Mouse (Mus musculus) MEL (cell line): ENCODE data around the gene Nmrk2. TPM values are rescaled to one million over a fixed set of nuclear protein-coding genes. Genes with fewer than 3 reads are reported as not detected.
A peak's percentile ranks its signal among the peaks of the same experiment; 100 is the strongest.

Experiments used
- DNase-seq: peaks from one replicate; pipeline ENCODE4 v3.0.0; 2011; ENCODE audit warnings: low read depth, low spot score
- H3K27ac ChIP-seq: 2 replicates; pipeline ENCODE4 v1.5.1; 2012; ENCODE audit warnings: low read depth, mild to moderate bottlenecking, control low read depth, low read length, moderate library complexity; ENCODE audit not compliant: control insufficient read depth
- H3K27me3 ChIP-seq, 2 experiments: fragments of 150-350 bp in 1 of 2; sonication (generic) in 1 of 2; 2 replicates each; pipeline ENCODE4 v1.6.1; 2012; ENCODE audit warnings: low read length in 2 of 2, mild to moderate bottlenecking in 2 of 2, improper control_type of control experiment in 1 of 2, moderate library complexity in 1 of 2; ENCODE audit not compliant: insufficient read depth in 2 of 2, control insufficient read depth in 1 of 2
- H3K36me3 ChIP-seq, 2 experiments: 2 replicates each; pipeline ENCODE4 v1.6.1; 2012 to 2014; ENCODE audit warnings: low read length in 2 of 2, improper control_type of control experiment in 1 of 2, inconsistent platforms in 1 of 2, mild to moderate bottlenecking in 1 of 2; ENCODE audit not compliant: insufficient read depth in 2 of 2, control insufficient read depth in 1 of 2
- H3K4me1 ChIP-seq, 2 experiments: fragments of 150-350 bp in 1 of 2; sonication (generic) in 1 of 2; 2 replicates each; pipeline ENCODE4 v1.6.1; 2012; ENCODE audit warnings: low read length in 2 of 2, improper control_type of control experiment in 1 of 2, mild to moderate bottlenecking in 1 of 2; ENCODE audit not compliant: insufficient read depth in 2 of 2, control insufficient read depth in 1 of 2
- H3K4me3 ChIP-seq, 2 experiments: fragments of 150-350 bp in 1 of 2; sonication (generic) in 1 of 2; 2 replicates each; pipeline ENCODE4 v1.5.1; 2012; ENCODE audit warnings: low read depth in 2 of 2, low read length in 2 of 2, mild to moderate bottlenecking in 2 of 2, moderate library complexity in 2 of 2, control low read depth in 1 of 2, improper control_type of control experiment in 1 of 2; ENCODE audit not compliant: control insufficient read depth in 1 of 2, insufficient read depth in 1 of 2
- H3K79me2 ChIP-seq: 2 replicates; pipeline ENCODE4 v1.6.1; 2012; ENCODE audit warnings: mild to moderate bottlenecking, low read length, moderate library complexity; ENCODE audit not compliant: control insufficient read depth, poor library complexity, insufficient read depth
- H3K9ac ChIP-seq: 2 replicates; pipeline ENCODE4 v1.6.1; 2012; ENCODE audit warnings: low read depth, mild to moderate bottlenecking, control low read depth, low read length, moderate library complexity; ENCODE audit not compliant: control insufficient read depth, poor library complexity, severe bottlenecking
- H3K9me3 ChIP-seq: fragments of 150-350 bp; sonication (generic); replicated peaks from 2 replicates; pipeline ENCODE4 v1.6.1; 2012; ENCODE audit warnings: mild to moderate bottlenecking, low read length, improper control_type of control experiment, moderate library complexity; ENCODE audit not compliant: insufficient read depth
- BHLHE40 ChIP-seq: IDR thresholded peaks from 2 replicates; pipeline ENCODE4 v1.6.1; 2012; ENCODE audit warnings: low read depth, mild to moderate bottlenecking, inconsistent platforms, low read length, improper control_type of control experiment, borderline replicate concordance
- CTCF ChIP-seq, 3 experiments: IDR thresholded peaks in 2 of 3; conservative IDR thresholded peaks in 1 of 3; 2 replicates each; pipeline ENCODE4 v1.5.1; 2011 to 2012; ENCODE audit warnings: low read length in 3 of 3, low read depth in 2 of 3, mild to moderate bottlenecking in 2 of 3, improper control_type of control experiment in 1 of 3, inconsistent platforms in 1 of 3, mixed read lengths in 1 of 3, moderate library complexity in 1 of 3; ENCODE audit not compliant: control insufficient read depth in 1 of 3, insufficient read depth in 1 of 3, poor library complexity in 1 of 3, severe bottlenecking in 1 of 3
- ELF1 ChIP-seq: IDR thresholded peaks from 2 replicates; pipeline ENCODE4 v1.6.1; 2014; ENCODE audit warnings: low read depth, mild to moderate bottlenecking, inconsistent platforms, low read length, improper control_type of control experiment, moderate library complexity
- HCFC1 ChIP-seq: IDR thresholded peaks from 2 replicates; pipeline ENCODE4 v1.6.1; 2012; ENCODE audit warnings: low read depth, mild to moderate bottlenecking, inconsistent platforms, low read length, improper control_type of control experiment, moderate library complexity
- KAT2A ChIP-seq: conservative IDR thresholded peaks from 2 replicates; pipeline ENCODE4 v1.6.1; 2012; ENCODE audit warnings: low read depth, low read length, improper control_type of control experiment, inconsistent platforms
- MXI1 ChIP-seq: IDR thresholded peaks from 2 replicates; pipeline ENCODE4 v1.6.1; 2011; ENCODE audit warnings: mild to moderate bottlenecking, low read depth, low read length, improper control_type of control experiment
- NELFE ChIP-seq: IDR thresholded peaks from 2 replicates; pipeline ENCODE4 v1.6.1; 2011; ENCODE audit warnings: low read depth, low read length, improper control_type of control experiment
- POLR2A ChIP-seq, 2 experiments: IDR thresholded peaks; 2 replicates each; pipeline ENCODE4 v1.6.1; 2011 to 2012; ENCODE audit warnings: low read length in 2 of 2, mild to moderate bottlenecking in 2 of 2, control low read depth in 1 of 2, improper control_type of control experiment in 1 of 2, low read depth in 1 of 2, moderate library complexity in 1 of 2; ENCODE audit not compliant: control insufficient read depth in 1 of 2, insufficient read depth in 1 of 2, poor library complexity in 1 of 2
- POLR2AphosphoS2 ChIP-seq: IDR thresholded peaks from 2 replicates; pipeline ENCODE4 v1.6.1; 2011; ENCODE audit warnings: low read length, improper control_type of control experiment
- RAD21 ChIP-seq: IDR thresholded peaks from 2 replicates; pipeline ENCODE4 v1.6.1; 2011; ENCODE audit warnings: mild to moderate bottlenecking, low read depth, low read length, improper control_type of control experiment
- SMC3 ChIP-seq: IDR thresholded peaks from 2 replicates; pipeline ENCODE4 v1.6.1; 2011; ENCODE audit warnings: low read depth, low read length, improper control_type of control experiment
- USF2 ChIP-seq, 2 experiments: IDR thresholded peaks; 2 replicates each; pipeline ENCODE4 v1.6.1; 2011 to 2012; ENCODE audit warnings: improper control_type of control experiment in 2 of 2, low read length in 2 of 2, borderline replicate concordance in 1 of 2, inconsistent platforms in 1 of 2, low read depth in 1 of 2, mild to moderate bottlenecking in 1 of 2; ENCODE audit not compliant: insufficient read depth in 1 of 2
- ZC3H11A ChIP-seq: IDR thresholded peaks from 2 replicates; pipeline ENCODE4 v1.6.1; 2012; ENCODE audit warnings: low read depth, mild to moderate bottlenecking, inconsistent platforms, low read length, improper control_type of control experiment
- ZKSCAN1 ChIP-seq: IDR thresholded peaks from 2 replicates; pipeline ENCODE4 v1.6.1; 2012; ENCODE audit warnings: low read depth, mild to moderate bottlenecking, inconsistent platforms, low read length, improper control_type of control experiment, moderate library complexity
- ZNF384 ChIP-seq: IDR thresholded peaks from 2 replicates; pipeline ENCODE4 v1.6.1; 2012; ENCODE audit warnings: low read depth, mild to moderate bottlenecking, inconsistent platforms, low read length, improper control_type of control experiment
- polyA plus RNA-seq, 2 experiments: library from polyadenylated mRNA; stranded (reverse) in 1 of 2; unstranded in 1 of 2; fragments of >175 nt in 1 of 2; fragments of >200 nt in 1 of 2; gene quantifications; 2 replicates each; pipeline versions ENCODE4 v1.2.1 to v1.2.4; 2012; ENCODE audit warnings: low replicate concordance in 2 of 2, low read depth in 1 of 2; ENCODE audit not compliant: insufficient read length in 2 of 2, insufficient read depth in 1 of 2, missing spikeins in 1 of 2
- total RNA-seq: library from RNA; depleted of rRNA; stranded (reverse); fragments of 300-350 nt; gene quantifications from 2 replicates; pipeline ENCODE4 v1.2.3, GENCODE M21; 2012

Gene Nmrk2
- total and polyA plus RNA-seq, 3 experiments, result not detected

DNA sequence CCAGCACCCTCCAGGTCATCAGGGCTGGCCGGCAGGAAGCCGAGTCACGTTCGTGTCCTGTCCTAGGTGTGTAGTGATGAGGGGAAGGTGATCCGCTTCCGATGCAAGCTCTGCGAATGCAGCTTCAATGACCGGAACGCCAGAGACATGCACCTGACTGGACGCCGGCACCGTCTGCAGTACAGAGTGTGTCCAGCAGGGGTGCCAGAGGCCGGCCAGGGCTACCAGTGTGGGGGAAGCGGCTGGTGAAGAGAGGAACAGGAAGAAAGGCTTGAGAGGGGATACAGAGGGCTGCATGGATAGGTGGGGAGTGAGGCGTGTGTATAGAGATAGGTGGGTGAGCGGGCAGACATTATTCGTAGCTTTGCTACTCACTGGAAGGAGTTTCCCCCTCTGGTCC, 42.7 kb upstream of the Nmrk2 start:
- Histone ChIP-seq H3K27ac (no peak overlapping the region), H3K4me3 (no peak overlapping the region), H3K9ac (peak overlapping the region; percentile 16; the same call in 1 of the 2 replicates), H3K9me3 (no peaks in the 10 kb centered on the region), H3K27me3 (no peaks in the 10 kb centered on the region), H3K79me2 (no peaks in the 10 kb centered on the region), H3K4me1 (peaks cover 0 to 8% of the 10 kb centered on the region in 2 experiments; a peak in 2 of 4 replicates), H3K36me3 (peaks cover 0 to 2% of the 10 kb centered on the region in 2 experiments; a peak in 1 of 4 replicates)
- TF ChIP-seq ZKSCAN1 (no peak), SMC3 (peak; percentile 34; the same call in 1 of the 2 replicates), ELF1 (peak; percentile 66; the same call in 1 of the 2 replicates), CTCF (IDR thresholded peaks at IDR 0.05 in 2 of 3, conservative IDR thresholded peaks at IDR 0.05 in 1 of 3; ENCODE audit: control insufficient read depth in 1 of 3, insufficient read depth in 1 of 3, low read depth in 2 of 3, low read length in 3 of 3, poor library complexity in 1 of 3, severe bottlenecking in 1 of 3) (peak; percentile 82 to 90 (median 88)), RAD21 (peak; percentile 50), KAT2A (no peak), POLR2A (IDR thresholded peaks at IDR 0.05; ENCODE audit: control insufficient read depth in 1 of 2, insufficient read depth in 1 of 2, low read depth in 1 of 2, low read length in 2 of 2, poor library complexity in 1 of 2) (peak in 1 of 2 experiments; percentile 45; a peak in 1 of 4 replicates), ZC3H11A (no peak), POLR2AphosphoS2 (no peak), NELFE (no peak), MXI1 (no peak), HCFC1 (peak; percentile 50; the same call in 1 of the 2 replicates)
- DNase-seq, result peak; percentile 81

DNA sequence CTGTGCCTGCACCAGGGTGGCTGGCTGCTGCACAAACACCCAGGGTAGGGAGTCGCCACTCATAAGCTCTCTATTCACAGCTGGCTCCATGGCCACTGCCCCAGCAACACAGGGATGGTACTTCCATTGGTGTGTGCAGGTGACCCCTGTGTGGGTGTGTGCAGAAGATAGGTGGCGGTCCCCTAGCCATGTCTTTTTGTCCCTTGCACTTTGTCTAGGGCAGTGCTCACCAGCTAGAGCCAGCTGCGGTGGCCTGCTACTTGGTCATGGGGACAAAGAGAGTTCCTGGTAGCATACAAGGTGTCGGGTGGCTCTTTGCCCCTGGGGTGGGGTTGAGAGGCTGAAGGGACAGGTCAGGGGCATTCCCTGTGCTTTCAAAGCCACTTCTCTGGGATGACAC, 42.3 kb upstream of the Nmrk2 start:
- Histone ChIP-seq H3K9me3 (no peaks in the 10 kb centered on the region), H3K27me3 (no peaks in the 10 kb centered on the region), H3K9ac (no peak overlapping the region), H3K4me1 (peaks cover 0 to 8% of the 10 kb centered on the region in 2 experiments; a peak in 2 of 4 replicates), H3K36me3 (peaks cover 0 to 2% of the 10 kb centered on the region in 2 experiments; a peak in 1 of 4 replicates), H3K4me3 (no peak overlapping the region), H3K27ac (no peak overlapping the region), H3K79me2 (no peaks in the 10 kb centered on the region)
- no peak for TF ChIP-seq USF2 (IDR thresholded peaks at IDR 0.05; ENCODE audit: borderline replicate concordance in 1 of 2, insufficient read depth in 1 of 2, low read depth in 1 of 2, low read length in 2 of 2)
- TF ChIP-seq ZNF384, result no peak
- no peak for TF ChIP-seq BHLHE40
- TF ChIP-seq CTCF (IDR thresholded peaks at IDR 0.05 in 2 of 3, conservative IDR thresholded peaks at IDR 0.05 in 1 of 3; ENCODE audit: control insufficient read depth in 1 of 3, insufficient read depth in 1 of 3, low read depth in 2 of 3, low read length in 3 of 3, poor library complexity in 1 of 3, severe bottlenecking in 1 of 3), result no peak
- no peak for TF ChIP-seq NELFE
- no peak for TF ChIP-seq POLR2A (IDR thresholded peaks at IDR 0.05; ENCODE audit: control insufficient read depth in 1 of 2, insufficient read depth in 1 of 2, low read depth in 1 of 2, low read length in 2 of 2, poor library complexity in 1 of 2)
- TF ChIP-seq MXI1, result no peak
- DNase-seq, result no peak
